Mouse (Mus musculus): ENCODE results near the gene Fzd2. TPM values are rescaled to one million over a fixed set of nuclear protein-coding genes. Genes with fewer than 3 reads are reported as not detected.

Gene Fzd2
- polyA plus RNA-seq, 1 experiment = 75.0 TPM

DNA sequence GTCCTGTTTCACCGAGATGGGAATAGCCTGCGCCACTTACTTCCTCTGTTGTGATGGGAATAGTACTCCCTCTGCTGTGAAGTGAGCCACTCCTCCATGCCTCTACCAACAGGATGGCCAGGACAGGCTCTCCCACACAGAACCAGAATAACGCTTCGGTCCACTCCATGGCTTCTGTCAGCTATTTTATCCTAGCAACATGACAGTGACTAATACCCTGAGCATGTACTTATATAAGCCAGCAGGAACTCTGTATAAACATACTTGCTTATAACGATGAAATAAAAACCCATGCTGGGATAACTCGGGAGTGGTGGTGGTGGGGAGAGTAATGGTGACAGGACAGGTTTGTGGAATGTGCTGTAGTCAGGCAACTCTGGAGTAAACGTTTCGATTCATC is 51.7 kb downstream of the Fzd2 start:
- no peak overlapping the region for H3K4me3 ChIP-seq (ENCODE audit: insufficient read depth, low read length)
- peaks cover 8% of the 10 kb centered on the region; the same call in 1 of the 2 replicates for H3K4me1 ChIP-seq (ENCODE audit: control insufficient read depth, insufficient read depth, low read length)
- H3K27ac ChIP-seq (ENCODE audit: insufficient read depth, low read length) = peak overlapping the region; percentile 42; the same call in 1 of the 2 replicates
- no peak for TF ChIP-seq CTCF (IDR thresholded peaks at IDR 0.05; ENCODE audit: borderline replicate concordance, insufficient read depth, low read length)
- no peak for TF ChIP-seq POLR2A (IDR thresholded peaks at IDR 0.05; ENCODE audit: low read depth, low read length)

DNA sequence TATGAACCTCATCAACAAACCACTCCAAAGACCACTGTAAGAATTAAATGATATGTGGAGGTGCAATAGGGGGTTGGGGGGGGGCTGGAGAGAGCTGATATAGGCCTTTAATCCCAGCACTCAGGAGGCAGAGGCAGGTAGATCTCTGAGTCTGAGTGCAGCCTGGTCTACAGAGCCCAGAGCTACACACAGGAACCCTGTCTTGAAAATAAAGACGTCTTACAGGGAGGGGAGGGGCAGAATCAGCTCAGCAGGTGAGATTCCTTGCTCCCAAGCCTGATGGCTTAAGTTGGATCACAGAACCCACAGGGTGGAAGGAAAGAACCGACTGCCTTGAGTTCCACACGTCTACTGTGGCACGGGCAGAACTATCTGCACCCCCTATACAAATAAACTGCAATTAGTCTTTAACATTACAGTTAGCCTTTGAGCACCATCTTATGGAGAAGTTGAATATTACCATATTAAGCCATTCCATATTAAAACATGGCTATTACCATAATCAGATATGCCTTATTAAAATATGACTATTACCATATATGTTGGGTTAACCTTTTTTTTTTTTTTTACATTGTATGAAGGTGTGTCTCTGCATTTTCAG is 52.2 kb downstream of the Fzd2 start:
- no peak for TF ChIP-seq POLR2A (IDR thresholded peaks at IDR 0.05; ENCODE audit: low read depth, low read length)
- no peak for TF ChIP-seq CTCF (IDR thresholded peaks at IDR 0.05; ENCODE audit: borderline replicate concordance, insufficient read depth, low read length)
- Histone ChIP-seq H3K4me1 (ENCODE audit: control insufficient read depth, insufficient read depth, low read length) (peaks cover 8% of the 10 kb centered on the region; the same call in 1 of the 2 replicates), H3K4me3 (ENCODE audit: insufficient read depth, low read length) (no peak overlapping the region), H3K27ac (ENCODE audit: insufficient read depth, low read length) (peak overlapping the region; percentile 23)

DNA sequence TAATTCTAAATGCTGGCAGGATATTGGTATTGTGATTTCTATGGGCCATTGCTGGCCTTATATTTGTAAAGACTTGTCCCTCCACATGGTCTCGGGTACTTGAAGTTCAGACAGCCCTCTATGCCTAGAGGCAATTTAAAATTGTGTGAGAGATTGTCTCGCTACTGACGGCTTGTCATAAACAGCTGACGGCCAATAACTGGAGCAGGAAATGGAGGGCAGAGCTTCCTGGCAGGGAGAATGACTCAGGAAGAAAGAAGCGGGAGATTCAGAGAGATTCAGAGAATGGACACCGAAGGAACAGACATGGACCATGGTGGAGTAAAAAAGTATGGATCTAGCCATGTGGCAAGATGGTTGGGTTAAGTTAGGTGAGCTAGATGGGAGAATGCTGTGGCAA is 52.7 kb downstream of the Fzd2 start:
- H3K4me3 ChIP-seq (ENCODE audit: insufficient read depth, low read length) = no peak overlapping the region
- no peak overlapping the region for H3K27ac ChIP-seq (ENCODE audit: insufficient read depth, low read length)
- TF ChIP-seq CTCF (IDR thresholded peaks at IDR 0.05; ENCODE audit: borderline replicate concordance, insufficient read depth, low read length) = no peak
- TF ChIP-seq POLR2A (IDR thresholded peaks at IDR 0.05; ENCODE audit: low read depth, low read length) = no peak
- peaks cover 8% of the 10 kb centered on the region; the same call in 1 of the 2 replicates for H3K4me1 ChIP-seq (ENCODE audit: control insufficient read depth, insufficient read depth, low read length)

Other genes with a start within 250 kb of the Fzd2 start
- not detected in 2 replicates for gene Slc4a1, start 238.2 kb upstream of the Fzd2 start, polyA plus RNA-seq (2011; ENCODE audit: insufficient read length, low read depth, missing spikeins)
- 0.86 TPM in 1 of 2 replicates, not detected in the other for gene Rundc3a, start 211.0 kb upstream of the Fzd2 start, polyA plus RNA-seq (2011; ENCODE audit: insufficient read length, low read depth, missing spikeins)
- gene Slc25a39, start 196.4 kb upstream of the Fzd2 start, polyA plus RNA-seq (2011; ENCODE audit: insufficient read length, low read depth, missing spikeins) = 164 and 174 TPM in 2 replicates
- 226 and 252 TPM in 2 replicates for gene Grn, start 174.1 kb upstream of the Fzd2 start, polyA plus RNA-seq (2011; ENCODE audit: insufficient read length, low read depth, missing spikeins)
- 14.0 and 17.9 TPM in 2 replicates for gene Fam171a2, start 156.7 kb upstream of the Fzd2 start, polyA plus RNA-seq (2011; ENCODE audit: insufficient read length, low read depth, missing spikeins)
- gene Itga2b, start 134.3 kb upstream of the Fzd2 start, polyA plus RNA-seq (2011; ENCODE audit: insufficient read length, low read depth, missing spikeins) = 6.4 and 11.6 TPM in 2 replicates
- 36.6 and 40.7 TPM in 2 replicates for gene Gpatch8, start 48.0 kb upstream of the Fzd2 start, polyA plus RNA-seq (2011; ENCODE audit: insufficient read length, low read depth, missing spikeins)
- 2.5 and 3.2 TPM in 2 replicates for gene Gm11627, start 24.9 kb upstream of the Fzd2 start, polyA plus RNA-seq (2011; ENCODE audit: insufficient read length, low read depth, missing spikeins)
- gene Meioc, start 59.3 kb downstream of the Fzd2 start, polyA plus RNA-seq (2011; ENCODE audit: insufficient read length, low read depth, missing spikeins) = not detected in 2 replicates
- 25.6 and 26.4 TPM in 2 replicates for gene Ccdc43, start 93.4 kb downstream of the Fzd2 start, polyA plus RNA-seq (2011; ENCODE audit: insufficient read length, low read depth, missing spikeins)
- 0.40 and 2.0 TPM in 2 replicates for gene Adam11, start 157.0 kb downstream of the Fzd2 start, polyA plus RNA-seq (2011; ENCODE audit: insufficient read length, low read depth, missing spikeins)
- gene Gjc1, start 215.3 kb downstream of the Fzd2 start, polyA plus RNA-seq (2011; ENCODE audit: insufficient read length, low read depth, missing spikeins) = 27.8 and 43.5 TPM in 2 replicates
- gene Higd1b, start 231.5 kb downstream of the Fzd2 start, polyA plus RNA-seq (2011; ENCODE audit: insufficient read length, low read depth, missing spikeins) = not detected in 2 replicates